Mouse (Mus musculus) small intestine, adult 2 months (tissue): ENCODE results near the gene Rab4a.

Source experiments
- CTCF ChIP-seq: fragments of 200-500 bp; IDR thresholded peaks from 2 replicates; pipeline ENCODE4 v1.5.1; 2012; ENCODE audit warnings: low read depth, mild to moderate bottlenecking, control low read depth, inconsistent platforms, low read length, moderate library complexity, mixed read lengths; ENCODE audit not compliant: insufficient replicate concordance, insufficient read length; ENCODE audit errors: extremely low read depth
- POLR2A ChIP-seq: fragments of 200-500 bp; IDR thresholded peaks from 2 replicates; pipeline ENCODE4 v1.6.1; 2012; ENCODE audit warnings: low read depth, mild to moderate bottlenecking, control low read depth, inconsistent platforms, low read length, moderate library complexity

GRCm38 (mm10) chr8:123799434-123799833 lies 6.4 kb upstream of the Rab4a start:
- no peak for TF ChIP-seq CTCF
- no peak for TF ChIP-seq POLR2A
